Mouse (Mus musculus): Measurements from ENCODE around the gene Ptpre. TPM values are rescaled to one million over a fixed set of nuclear protein-coding genes. Genes with fewer than 3 reads are reported as not detected.
A peak's percentile ranks its signal among the peaks of the same experiment; 100 is the strongest.
"Not testable (repeated sequence)": the region's sequence is repeated elsewhere in the genome, so short reads cannot be mapped to it uniquely, and the experiment has no call there.

The Ptpre gene
- polyA plus RNA-seq (2015; fragmentation: Nextera tagmentation; extraction: Ambion mirVana): 2.9 and 3.1 TPM in 2 replicates

GRCm38 (mm10) chr7:135537341-135537901 is at the start of gene Ptpre:
TSS of gene Ptpre (plus strand) at chr7:135537481.
- no peaks in the 10 kb centered on the region for H3K4me1 ChIP-seq (ENCODE audit: control insufficient read depth, insufficient read depth, low read length)
- H3K27ac ChIP-seq (ENCODE audit: low read length): no peak within 1 kb of the TSS
- peaks cover 8% of the 10 kb centered on the region; the same call in 1 of the 2 replicates for H3K27me3 ChIP-seq (ENCODE audit: control insufficient read depth, insufficient read depth, low read length)
- H3K9me3 ChIP-seq (replicated peaks; ENCODE audit: control insufficient read depth, low read length): no peaks in the 10 kb centered on the region
- peak within 1 kb of the TSS; percentile 76 for H3K9ac ChIP-seq (ENCODE audit: low read length)
- H3K4me2 ChIP-seq (ENCODE audit: low read depth, low read length): peak within 1 kb of the TSS; percentile 98
- 4% methylated on average over 28 of the region's 28 CpGs for WGBS
- ATAC-seq (ENCODE audit: insufficient read depth, low FRiP score): peak; percentile 92
- peak within 1 kb of the TSS; percentile 67 for H3K4me3 ChIP-seq (replicated peaks; ENCODE audit: low read length)
- no peaks in the 10 kb centered on the region for H3K36me3 ChIP-seq (ENCODE audit: control insufficient read depth, insufficient read depth, low read length)

- 62% methylated on average over 6 of the region's 6 CpGs for WGBS
- Histone ChIP-seq H3K4me3 (replicated peaks; ENCODE audit: low read length) (no peak overlapping the region), H3K36me3 (ENCODE audit: control insufficient read depth, insufficient read depth, low read length) (no peaks in the 10 kb centered on the region), H3K4me2 (ENCODE audit: low read depth, low read length) (no peak overlapping the region), H3K27me3 (ENCODE audit: control insufficient read depth, insufficient read depth, low read length) (no peaks in the 10 kb centered on the region), H3K27ac (ENCODE audit: low read length) (no peak overlapping the region), H3K9me3 (replicated peaks; ENCODE audit: control insufficient read depth, low read length) (no peaks in the 10 kb centered on the region), H3K9ac (ENCODE audit: low read length) (no peak overlapping the region), H3K4me1 (ENCODE audit: control insufficient read depth, insufficient read depth, low read length) (no peaks in the 10 kb centered on the region)
- no peak for ATAC-seq (ENCODE audit: insufficient read depth, low FRiP score)
Measured at GRCm38 (mm10) chr7:135488214-135488810, 49.0 kb upstream of the Ptpre start.

- no peaks in the 10 kb centered on the region for H3K27me3 ChIP-seq (ENCODE audit: control insufficient read depth, insufficient read depth, low read length)
- H3K4me2 ChIP-seq (ENCODE audit: low read depth, low read length): no peak overlapping the region
- H3K9ac ChIP-seq (ENCODE audit: low read length): no peak overlapping the region
- H3K9me3 ChIP-seq (replicated peaks; ENCODE audit: control insufficient read depth, low read length): no peaks in the 10 kb centered on the region
- no peak for ATAC-seq (ENCODE audit: insufficient read depth, low FRiP score)
- H3K4me3 ChIP-seq (replicated peaks; ENCODE audit: low read length): no peak overlapping the region
- H3K4me1 ChIP-seq (ENCODE audit: control insufficient read depth, insufficient read depth, low read length): no peaks in the 10 kb centered on the region
- WGBS: 73% methylated on average over 9 of the region's 9 CpGs
- no peak overlapping the region for H3K27ac ChIP-seq (ENCODE audit: low read length)
- H3K36me3 ChIP-seq (ENCODE audit: control insufficient read depth, insufficient read depth, low read length): no peaks in the 10 kb centered on the region
Measured at GRCm38 (mm10) chr7:135489724-135490499, 47.4 kb upstream of the Ptpre start.

GRCm38 (mm10) chr7:135490500-135490886 is 46.8 kb upstream of the Ptpre start:
- Histone ChIP-seq H3K4me2 (ENCODE audit: low read depth, low read length) (no peak overlapping the region), H3K9ac (ENCODE audit: low read length) (no peak overlapping the region), H3K4me3 (replicated peaks; ENCODE audit: low read length) (no peak overlapping the region), H3K27ac (ENCODE audit: low read length) (no peak overlapping the region), H3K36me3 (ENCODE audit: control insufficient read depth, insufficient read depth, low read length) (no peaks in the 10 kb centered on the region), H3K27me3 (ENCODE audit: control insufficient read depth, insufficient read depth, low read length) (no peaks in the 10 kb centered on the region), H3K9me3 (replicated peaks; ENCODE audit: control insufficient read depth, low read length) (no peaks in the 10 kb centered on the region), H3K4me1 (ENCODE audit: control insufficient read depth, insufficient read depth, low read length) (no peaks in the 10 kb centered on the region)
- 46% methylated on average over 8 of the region's 8 CpGs for WGBS
- ATAC-seq (ENCODE audit: insufficient read depth, low FRiP score): no peak

- Histone ChIP-seq H3K9ac (ENCODE audit: low read length) (no peak overlapping the region), H3K9me3 (replicated peaks; ENCODE audit: control insufficient read depth, low read length) (no peaks in the 10 kb centered on the region), H3K36me3 (ENCODE audit: control insufficient read depth, insufficient read depth, low read length) (no peaks in the 10 kb centered on the region), H3K4me2 (ENCODE audit: low read depth, low read length) (no peak overlapping the region), H3K4me1 (ENCODE audit: control insufficient read depth, insufficient read depth, low read length) (no peaks in the 10 kb centered on the region), H3K4me3 (replicated peaks; ENCODE audit: low read length) (no peak overlapping the region), H3K27ac (ENCODE audit: low read length) (no peak overlapping the region), H3K27me3 (ENCODE audit: control insufficient read depth, insufficient read depth, low read length) (no peaks in the 10 kb centered on the region)
- ATAC-seq (ENCODE audit: insufficient read depth, low FRiP score): no peak
- 49% methylated on average over 3 of the region's 3 CpGs for WGBS
Measured at GRCm38 (mm10) chr7:135495303-135495702, 42.0 kb upstream of the Ptpre start.

- Histone ChIP-seq H3K9me3 (replicated peaks; ENCODE audit: control insufficient read depth, low read length) (no peaks in the 10 kb centered on the region), H3K4me3 (replicated peaks; ENCODE audit: low read length) (no peak overlapping the region), H3K9ac (ENCODE audit: low read length) (no peak overlapping the region), H3K36me3 (ENCODE audit: control insufficient read depth, insufficient read depth, low read length) (no peaks in the 10 kb centered on the region), H3K27ac (ENCODE audit: low read length) (no peak overlapping the region), H3K4me2 (ENCODE audit: low read depth, low read length) (no peak overlapping the region), H3K4me1 (ENCODE audit: control insufficient read depth, insufficient read depth, low read length) (no peaks in the 10 kb centered on the region), H3K27me3 (ENCODE audit: control insufficient read depth, insufficient read depth, low read length) (no peaks in the 10 kb centered on the region)
- 69% methylated on average over 2 of the region's 3 CpGs for WGBS
- no peak for ATAC-seq (ENCODE audit: insufficient read depth, low FRiP score)
Measured at GRCm38 (mm10) chr7:135498565-135499186, 38.6 kb upstream of the Ptpre start.

- Histone ChIP-seq H3K27me3 (ENCODE audit: control insufficient read depth, insufficient read depth, low read length) (no peaks in the 10 kb centered on the region), H3K9me3 (replicated peaks; ENCODE audit: control insufficient read depth, low read length) (no peaks in the 10 kb centered on the region), H3K4me2 (ENCODE audit: low read depth, low read length) (no peak overlapping the region), H3K36me3 (ENCODE audit: control insufficient read depth, insufficient read depth, low read length) (no peaks in the 10 kb centered on the region), H3K4me3 (replicated peaks; ENCODE audit: low read length) (no peak overlapping the region), H3K27ac (ENCODE audit: low read length) (no peak overlapping the region), H3K9ac (ENCODE audit: low read length) (no peak overlapping the region), H3K4me1 (ENCODE audit: control insufficient read depth, insufficient read depth, low read length) (no peaks in the 10 kb centered on the region)
- WGBS: 56% methylated on average over 2 of the region's 2 CpGs
- no peak for ATAC-seq (ENCODE audit: insufficient read depth, low FRiP score)
Measured at GRCm38 (mm10) chr7:135499403-135499802, 37.9 kb upstream of the Ptpre start.

GRCm38 (mm10) chr7:135506506-135506905 is 30.8 kb upstream of the Ptpre start:
- H3K9ac ChIP-seq (ENCODE audit: low read length); H3K4me2 ChIP-seq (ENCODE audit: low read depth, low read length); H3K27me3 ChIP-seq (ENCODE audit: control insufficient read depth, insufficient read depth, low read length); H3K9me3 ChIP-seq (replicated peaks; ENCODE audit: control insufficient read depth, low read length); H3K4me3 ChIP-seq (replicated peaks; ENCODE audit: low read length); H3K27ac ChIP-seq (ENCODE audit: low read length); H3K36me3 ChIP-seq (ENCODE audit: control insufficient read depth, insufficient read depth, low read length); H3K4me1 ChIP-seq (ENCODE audit: control insufficient read depth, insufficient read depth, low read length); ATAC-seq (ENCODE audit: insufficient read depth, low FRiP score): not testable (repeated sequence)
- WGBS: 88% methylated on average over 5 of the region's 5 CpGs

- no peak overlapping the region for H3K4me2 ChIP-seq (ENCODE audit: low read depth, low read length)
- H3K4me3 ChIP-seq (replicated peaks; ENCODE audit: low read length): no peak overlapping the region
- WGBS: 81% methylated on average over 4 of the region's 4 CpGs
- H3K9ac ChIP-seq (ENCODE audit: low read length): no peak overlapping the region
- no peaks in the 10 kb centered on the region for H3K36me3 ChIP-seq (ENCODE audit: control insufficient read depth, insufficient read depth, low read length)
- H3K4me1 ChIP-seq (ENCODE audit: control insufficient read depth, insufficient read depth, low read length): peaks cover 4% of the 10 kb centered on the region; the same call in 1 of the 2 replicates
- ATAC-seq (ENCODE audit: insufficient read depth, low FRiP score): no peak
- no peaks in the 10 kb centered on the region for H3K27me3 ChIP-seq (ENCODE audit: control insufficient read depth, insufficient read depth, low read length)
- no peaks in the 10 kb centered on the region for H3K9me3 ChIP-seq (replicated peaks; ENCODE audit: control insufficient read depth, low read length)
- no peak overlapping the region; the same call in 1 of the 2 replicates for H3K27ac ChIP-seq (ENCODE audit: low read length)
Measured at GRCm38 (mm10) chr7:135508602-135509001, 28.7 kb upstream of the Ptpre start.

All from stomach, embryonic 16.5 days (tissue).